Mouse (Mus musculus) left cerebral cortex, postnatal 4 days (tissue): ENCODE data around the gene Krt14. TPM values are rescaled to one million over a fixed set of nuclear protein-coding genes. Genes with fewer than 3 reads are reported as not detected.
"Not testable (repeated sequence)": the region's sequence is repeated elsewhere in the genome, so short reads cannot be mapped to it uniquely, and the experiment has no call there.

Source experiments
- DNase-seq: peaks from one replicate; pipeline ENCODE4 v3.0.0-alpha.2; 2022
- intact Hi-C: fragments of 180-260 bp; cut with DNase I; formaldehyde crosslinking; loops from one replicate; pipeline ENCODE4 v1.15.1; 2025
- total RNA-seq, 2 experiments: library from RNA; stranded (reverse); gene quantifications; 2 replicates each; pipeline ENCODE4 v1.2.3; 2021

Krt14 gene
- under 1 TPM in 1 of 2 experiments, not detected in 1; 0.32 TPM for total RNA-seq

GRCm38 (mm10) chr11:100207498-100207897 lies at the start of gene Krt14:
TSS of gene Krt14 (minus strand) at chr11:100207548.
- no peak for DNase-seq
- intact Hi-C loops: no loop called here

DNA sequence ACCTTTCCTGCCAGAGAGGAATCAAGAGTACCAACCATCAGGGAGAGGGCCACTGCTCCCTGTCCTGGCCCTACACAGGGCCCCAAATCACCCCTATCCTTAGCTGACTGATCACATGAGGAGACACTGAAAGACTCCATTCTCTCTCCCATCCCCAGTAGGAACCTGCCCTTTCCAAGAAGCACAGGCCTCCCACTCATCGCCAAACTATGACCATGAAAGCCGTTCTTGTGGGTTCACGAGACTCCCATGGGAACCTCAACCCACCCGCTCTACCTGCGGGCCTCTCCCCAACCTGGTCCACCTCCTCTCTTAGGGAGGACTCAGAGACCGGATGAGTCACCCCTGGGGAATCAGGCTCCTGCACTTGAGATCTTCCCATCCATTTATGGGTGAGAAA lies 48.2 kb upstream of the Krt14 start:
- DNase-seq: no peak
- intact Hi-C loops: no loop called here

DNA sequence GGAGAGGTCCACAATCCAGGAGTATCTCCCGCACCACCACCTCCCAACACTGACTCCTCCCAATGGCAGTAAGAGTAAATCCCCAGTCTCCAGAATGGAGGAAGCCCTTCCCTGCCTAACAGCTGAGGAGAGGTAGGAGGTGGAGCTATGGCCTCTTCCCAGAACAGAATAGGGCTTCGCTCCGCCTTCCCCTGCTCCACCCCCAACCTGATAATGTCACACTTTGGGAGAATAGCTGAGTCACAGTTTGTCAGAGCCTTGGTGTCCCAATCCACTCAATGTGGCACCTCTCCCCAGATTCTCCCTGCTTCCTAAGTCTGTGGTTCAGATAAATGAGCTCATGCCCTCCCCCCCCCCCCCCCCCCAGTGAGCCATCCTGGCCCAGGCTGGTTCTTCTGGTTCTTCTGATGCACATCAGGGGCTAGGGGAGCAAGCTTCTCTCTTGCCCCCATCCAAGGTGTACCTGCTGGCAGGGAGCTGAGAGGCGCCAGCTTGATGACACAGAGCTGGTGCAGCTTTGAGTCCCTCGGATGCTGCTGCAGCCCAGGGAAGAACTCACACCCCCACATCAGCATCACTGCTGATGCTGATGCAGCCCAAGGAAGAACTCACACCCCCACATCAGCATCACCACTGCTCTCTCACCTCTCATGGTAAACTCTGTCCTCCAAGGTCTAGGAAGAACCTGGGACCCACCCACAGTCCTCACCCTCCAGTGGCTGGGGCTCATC lies 47.2 kb upstream of the Krt14 start:
- intact Hi-C loops: no loop called here
- no peak for DNase-seq

DNA sequence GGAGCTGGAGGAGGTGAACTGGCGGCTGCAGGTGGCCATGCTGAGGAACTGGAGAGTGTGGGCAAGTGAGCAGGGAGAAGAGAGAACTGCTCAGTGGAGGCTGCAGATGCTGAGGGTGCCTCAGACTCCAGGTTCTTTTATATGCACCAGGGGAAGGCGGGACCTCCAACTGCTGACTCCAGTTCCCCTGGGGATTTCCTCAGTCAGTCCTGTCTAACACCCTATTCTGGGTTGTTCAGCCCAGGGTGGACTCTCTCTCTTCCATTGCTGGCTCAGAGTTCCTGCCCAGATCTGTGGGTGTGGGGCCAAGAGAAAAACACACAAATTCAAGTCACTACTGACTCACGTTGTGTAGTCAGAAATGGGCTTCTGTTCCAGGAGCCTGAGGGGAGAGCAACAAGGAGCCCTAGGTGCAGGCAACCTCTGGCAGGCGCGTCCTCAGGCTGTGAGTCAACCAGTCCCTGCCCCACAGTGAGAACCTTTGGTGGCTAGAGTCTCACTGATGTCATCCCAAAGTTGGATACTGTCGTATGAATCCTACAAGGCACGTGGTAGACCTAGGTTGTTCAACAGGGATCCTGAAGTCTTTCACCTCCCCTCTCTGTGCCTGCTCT lies 41.6 kb upstream of the Krt14 start, which contains the start of gene Krt16:
Krt16 (minus strand) TSS at position 51 of the 614 bp plus-strand sequence.
- intact Hi-C loops: no loop called here
- no peak for DNase-seq

DNA sequence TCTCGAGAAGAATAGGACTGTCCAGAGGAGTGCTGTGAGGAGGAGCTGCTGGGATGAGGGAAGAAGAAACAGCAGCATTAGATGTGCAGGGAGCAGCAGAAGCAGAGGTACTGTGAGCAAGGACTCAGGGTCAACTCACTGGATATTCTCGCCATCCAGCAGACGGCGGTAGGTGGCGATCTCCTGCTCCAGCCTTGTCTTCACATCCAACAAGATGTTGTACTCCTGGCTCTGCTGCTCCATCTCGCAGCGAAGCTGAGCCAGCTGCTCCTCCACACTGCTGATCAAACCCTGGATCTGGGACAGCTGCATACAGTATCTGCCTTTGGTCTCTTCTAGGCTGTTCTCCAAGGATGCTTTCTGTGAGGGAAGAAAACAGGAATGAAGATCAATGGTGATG lies 39.1 kb upstream of the Krt14 start:
- DNase-seq, intact Hi-C loops: not testable (repeated sequence)

- DNase-seq, intact Hi-C loops: not testable (repeated sequence)
Measured at GRCm38 (mm10) chr11:100240272-100240671, 32.9 kb upstream of the Krt14 start.

- intact Hi-C loops: no loop called here
- DNase-seq: no peak
Measured at GRCm38 (mm10) chr11:100221741-100222140, 14.4 kb upstream of the Krt14 start.

- no peak for DNase-seq
- intact Hi-C loops: no loop called here
Measured at GRCm38 (mm10) chr11:100219304-100219703, 12.0 kb upstream of the Krt14 start.

GRCm38 (mm10) chr11:100208542-100208941 lies 1.2 kb upstream of the Krt14 start:
- no peak for DNase-seq
- intact Hi-C loops: no loop called here

GRCm38 (mm10) chr11:100203448-100203847 lies 3.9 kb downstream of the Krt14 start:
- DNase-seq: no peak
- intact Hi-C loops: no loop called here

DNA sequence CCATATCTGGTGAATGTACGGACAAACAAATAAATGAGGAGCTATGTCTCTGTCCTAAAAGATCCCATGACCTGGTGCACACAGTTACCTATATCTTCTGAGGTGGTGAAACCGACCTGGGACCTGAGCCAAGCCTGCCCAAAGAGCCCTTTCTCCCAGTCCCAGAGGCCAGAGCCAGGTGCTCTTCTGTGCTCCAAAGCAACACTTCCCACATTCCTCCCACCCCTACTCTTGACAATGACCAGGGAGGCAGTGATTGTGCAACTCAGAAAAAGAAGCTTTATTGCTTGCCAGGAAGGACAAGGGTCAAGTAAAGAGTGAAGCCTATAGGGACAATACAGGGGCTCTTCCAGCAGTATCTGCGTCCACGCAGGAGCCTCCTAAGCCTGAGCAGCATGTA lies 4.4 kb downstream of the Krt14 start:
- no peak for DNase-seq
- intact Hi-C loops: no loop called here

DNA sequence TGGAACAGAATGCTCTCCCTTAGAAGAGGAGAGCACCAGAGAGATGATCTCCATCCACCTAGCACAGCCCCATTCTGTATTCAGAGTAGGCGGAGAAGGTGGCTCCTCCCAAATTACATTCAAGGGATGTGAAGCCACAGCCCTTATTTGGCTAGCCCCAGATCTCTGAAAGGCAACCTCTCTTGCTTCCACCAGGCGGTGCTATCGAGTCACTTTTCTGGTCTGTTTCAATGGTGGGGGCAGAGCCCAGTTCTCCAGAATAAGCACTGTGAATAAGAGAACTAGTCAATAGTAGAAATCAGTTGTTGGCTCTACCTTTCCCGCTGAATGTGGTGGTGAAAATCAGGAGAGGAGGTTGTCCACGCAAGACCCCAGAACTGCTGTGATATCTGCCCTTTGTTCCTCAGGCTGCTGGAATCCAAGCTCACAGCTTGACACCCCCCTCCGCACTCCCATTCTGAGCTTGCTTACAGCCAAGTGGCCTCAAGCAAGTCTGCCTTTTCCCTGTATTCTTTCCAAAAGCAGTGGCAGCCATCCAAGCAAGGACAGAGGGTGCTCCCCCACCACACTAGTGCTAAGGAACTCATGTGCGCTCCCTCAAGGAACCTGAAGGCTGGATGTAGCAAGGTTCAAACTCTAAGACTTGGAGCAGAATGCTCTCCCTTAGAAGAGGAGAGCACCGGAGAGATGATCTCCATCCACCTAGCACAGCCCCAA lies 7.1 kb downstream of the Krt14 start:
- peak; percentile 57 for DNase-seq
- intact Hi-C loops: no loop called here

GRCm38 (mm10) chr11:100198666-100199065 lies 8.7 kb downstream of the Krt14 start:
- no peak for DNase-seq
- intact Hi-C loops: no loop called here

GRCm38 (mm10) chr11:100192992-100193391 lies 14.4 kb downstream of the Krt14 start, which contains the start of gene Krt9:
TSS of gene Krt9 (minus strand) at chr11:100193246.
- intact Hi-C loops: no loop called here
- no peak for DNase-seq

- DNase-seq: no peak
- intact Hi-C loops: no loop called here
Measured at GRCm38 (mm10) chr11:100191820-100192219, 15.5 kb downstream of the Krt14 start.

DNA sequence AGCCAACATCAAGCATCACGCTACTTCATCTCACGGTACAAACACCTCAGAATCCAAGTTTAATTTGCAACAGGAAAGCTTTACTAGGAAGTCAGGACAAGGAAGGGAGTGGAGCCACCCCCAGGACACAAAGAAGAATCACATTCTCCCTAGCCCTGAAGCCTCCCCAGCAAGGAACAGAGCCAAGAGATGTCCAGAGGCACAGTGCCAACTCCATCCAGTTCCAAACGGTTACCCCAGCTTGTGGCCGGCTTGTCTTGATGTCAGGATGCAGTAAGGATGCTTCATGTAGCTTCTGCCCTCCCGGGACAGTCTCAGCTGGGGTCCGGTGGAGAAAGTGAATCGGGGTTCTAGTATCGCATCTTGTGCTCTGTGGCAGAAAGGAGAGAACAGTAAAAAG lies 20.6 kb downstream of the Krt14 start:
- peak; percentile 39 for DNase-seq
- intact Hi-C loops: no loop called here

DNA sequence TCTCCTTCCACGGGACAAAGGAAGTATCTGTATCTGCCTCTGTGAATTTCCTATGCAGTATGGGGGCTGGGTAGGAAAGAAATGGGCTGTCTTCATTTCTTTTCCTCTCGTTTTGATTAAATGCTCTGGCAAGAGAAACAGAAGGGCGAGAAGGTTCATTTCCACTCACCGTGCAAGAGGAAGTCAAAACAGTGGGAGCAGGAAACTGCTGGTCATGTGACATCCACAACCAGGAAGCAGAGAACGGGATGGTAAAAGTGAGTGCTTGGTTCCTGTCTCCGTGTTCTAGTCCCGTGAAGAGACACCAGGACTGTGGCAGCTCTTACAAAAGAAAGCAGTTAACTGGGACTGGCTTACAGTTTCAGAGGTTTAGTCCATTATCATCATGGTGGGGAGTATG lies 25.6 kb downstream of the Krt14 start:
- intact Hi-C loops: no loop called here
- no peak for DNase-seq

DNA sequence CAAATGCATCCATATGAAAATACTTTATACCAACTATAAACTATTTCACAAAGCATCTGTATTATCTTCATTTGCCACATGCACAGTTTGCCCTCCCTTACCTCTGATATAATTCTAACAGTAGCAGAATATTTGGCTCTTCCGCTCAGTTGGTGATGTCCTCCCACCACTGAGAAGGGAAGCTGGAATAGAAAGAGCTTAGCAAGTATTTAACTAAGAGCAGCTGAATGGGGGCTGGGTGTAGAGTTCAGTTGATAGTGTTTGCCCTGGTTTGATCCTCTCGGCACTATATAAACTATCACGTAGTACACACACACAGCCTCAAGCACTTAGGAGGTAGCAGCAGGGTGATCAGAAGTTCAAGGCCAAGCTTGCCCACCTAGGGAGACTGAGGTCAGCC lies 28.1 kb downstream of the Krt14 start:
- DNase-seq: no peak
- intact Hi-C loops: loop anchor here (10.0 kb wide), 1 partner anchor 96 kb away; no protein-coding TSS in a partner anchor

DNA sequence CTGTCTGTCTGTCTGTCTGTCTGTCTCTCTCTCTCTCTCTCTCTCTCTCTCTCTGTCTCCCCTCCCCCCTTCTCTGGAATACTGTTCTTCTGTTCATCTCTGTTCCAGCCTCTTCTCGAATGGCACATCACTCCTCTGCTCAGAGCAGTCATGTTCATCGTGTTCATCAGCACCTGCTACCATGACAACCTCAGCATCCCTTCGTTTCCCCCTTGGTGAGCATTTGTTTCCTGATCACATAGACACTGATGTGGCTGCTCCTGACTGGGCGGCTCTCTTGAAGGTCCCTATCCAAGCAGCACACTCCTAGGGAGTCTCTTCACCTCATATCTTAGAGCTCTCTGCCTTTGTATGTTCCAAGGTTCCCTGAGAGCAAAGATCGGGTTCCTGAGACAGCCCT lies 29.0 kb downstream of the Krt14 start:
- intact Hi-C loops: loop anchor here (10.0 kb wide), 1 partner anchor 96 kb away; no protein-coding TSS in a partner anchor
- no peak for DNase-seq

GRCm38 (mm10) chr11:100176791-100177190 lies 30.6 kb downstream of the Krt14 start:
- DNase-seq: no peak
- intact Hi-C loops: loop anchor here (10.0 kb wide), 1 partner anchor 98 kb away; no protein-coding TSS in a partner anchor
